Mouse (Mus musculus): ENCODE data around the gene Dusp1. TPM values are rescaled to one million over a fixed set of nuclear protein-coding genes. Genes with fewer than 3 reads are reported as not detected.
A peak's percentile ranks its signal among the peaks of the same experiment; 100 is the strongest.

Gene Dusp1
- total RNA-seq, 2 experiments from 2014 or later: 91.2 to 99.6 TPM

DNA sequence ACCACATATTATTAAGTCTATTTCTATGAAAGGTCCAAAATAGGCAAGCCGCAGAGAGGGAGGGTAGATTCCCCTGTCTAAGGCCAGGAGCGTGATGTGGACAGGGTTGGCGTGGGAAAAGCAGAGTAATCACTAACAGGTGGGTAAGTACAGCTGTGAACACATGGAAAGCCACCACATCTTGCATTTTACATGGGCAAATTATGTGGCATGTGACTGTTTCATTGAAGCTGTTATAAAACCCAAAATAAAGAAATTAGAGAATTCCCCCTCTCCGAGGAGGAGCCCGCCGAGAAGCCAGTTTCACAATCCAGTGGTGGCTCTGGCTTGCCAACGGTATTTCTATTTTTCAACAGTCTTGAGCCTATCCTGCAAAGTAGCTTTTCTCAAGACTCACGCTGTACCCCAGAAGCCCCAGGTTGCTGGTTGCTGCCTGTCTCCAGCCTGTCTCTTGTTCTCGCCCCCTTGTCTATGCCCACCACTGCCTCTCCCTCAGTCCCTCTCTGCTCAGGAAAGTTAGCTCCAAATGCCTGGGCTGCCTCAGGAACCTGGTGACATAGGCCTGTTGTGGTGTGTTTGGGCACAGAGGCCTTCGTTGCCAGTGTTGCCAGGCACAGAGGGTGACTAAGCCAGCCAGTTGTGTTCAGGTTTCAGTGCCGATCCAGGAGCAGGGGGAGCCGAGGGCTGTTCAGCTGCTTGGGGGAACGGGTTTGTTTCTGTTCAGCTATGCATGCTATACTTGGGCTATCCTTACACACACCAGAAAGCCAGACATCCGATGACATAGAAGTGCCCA is 77.1 kb downstream of the Dusp1 start:
- no peak for DNase-seq
- intact Hi-C loops (cut with DNase I): no loop called here

GRCm38 (mm10) chr17:26480956-26481355 is 81.0 kb downstream of the Dusp1 start:
- intact Hi-C loops (cut with DNase I): no loop called here
- no peak for DNase-seq

GRCm38 (mm10) chr17:26479619-26480018 is 82.3 kb downstream of the Dusp1 start:
- intact Hi-C loops (cut with DNase I): no loop called here
- DNase-seq: peak; percentile 58 to 60

GRCm38 (mm10) chr17:26478672-26479071 is 83.3 kb downstream of the Dusp1 start:
- intact Hi-C loops (cut with DNase I): no loop called here
- DNase-seq: peak in 1 of 2 experiments; percentile 53

DNA sequence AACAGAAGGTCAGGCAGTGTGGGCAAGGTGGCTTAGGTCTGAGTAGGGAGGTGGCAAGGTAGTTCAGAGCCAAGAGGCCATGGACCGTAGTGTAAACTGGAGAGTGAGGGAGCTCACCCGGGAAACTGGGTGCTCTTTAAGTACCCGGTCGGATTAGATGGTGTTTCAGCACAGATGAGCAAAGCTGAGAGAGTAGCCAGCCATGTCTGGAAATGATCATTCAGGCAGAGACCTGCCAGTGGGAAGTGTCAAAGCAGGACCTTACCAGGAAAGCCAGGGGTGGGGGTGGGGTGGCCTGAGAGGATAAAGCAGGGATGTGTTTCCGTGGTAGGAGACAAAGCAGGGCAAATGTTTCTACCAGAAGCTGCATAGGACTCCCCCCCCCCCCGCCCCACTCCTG is 85.1 kb downstream of the Dusp1 start:
- intact Hi-C loops (cut with DNase I): no loop called here
- no peak for DNase-seq

- no peak for DNase-seq
- intact Hi-C loops (cut with DNase I): loop anchor here (5.0 kb wide), 1 partner anchor 114 kb away; no protein-coding TSS in a partner anchor
Observed at GRCm38 (mm10) chr17:26468102-26468894, 93.6 kb downstream of the Dusp1 start.

GRCm38 (mm10) chr17:26467619-26468018 is 94.3 kb downstream of the Dusp1 start:
- no peak for DNase-seq
- intact Hi-C loops (cut with DNase I): loop anchor here (2.0 to 5.0 kb wide), 2 partner anchors 115 to 129 kb away; no protein-coding TSS in a partner anchor

DNA sequence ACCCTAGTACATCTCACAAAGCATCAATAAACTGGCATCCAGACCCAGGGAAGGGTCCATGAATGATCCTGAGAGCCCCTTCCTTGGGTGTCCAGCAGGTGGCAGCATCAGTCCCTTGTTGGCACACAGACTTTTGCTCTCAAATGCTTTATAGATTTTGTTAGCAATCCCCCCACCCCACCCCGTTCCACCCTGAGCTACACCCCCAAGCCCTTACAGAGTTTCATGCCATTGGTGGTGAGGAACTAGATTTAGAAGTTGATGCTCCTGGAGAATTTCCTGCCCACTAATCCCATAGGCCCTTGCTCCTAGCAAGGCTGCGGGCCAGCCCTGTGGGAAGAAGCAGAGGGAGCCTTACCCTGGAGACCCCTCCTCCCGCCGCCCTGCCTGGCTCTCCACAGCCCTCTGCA is 95.2 kb downstream of the Dusp1 start:
- intact Hi-C loops (cut with DNase I): loop anchor here (1.0 to 5.0 kb wide), 4 partner anchors 42 to 172 kb away; no protein-coding TSS in a partner anchor
- DNase-seq: peak; percentile 88 to 90

GRCm38 (mm10) chr17:26464972-26465371 is 97.0 kb downstream of the Dusp1 start:
- peak; percentile 52 to 56 for DNase-seq
- intact Hi-C loops (cut with DNase I): loop anchor here (5.0 kb wide), 2 partner anchors 117 to 422 kb away; no protein-coding TSS in a partner anchor

DNA sequence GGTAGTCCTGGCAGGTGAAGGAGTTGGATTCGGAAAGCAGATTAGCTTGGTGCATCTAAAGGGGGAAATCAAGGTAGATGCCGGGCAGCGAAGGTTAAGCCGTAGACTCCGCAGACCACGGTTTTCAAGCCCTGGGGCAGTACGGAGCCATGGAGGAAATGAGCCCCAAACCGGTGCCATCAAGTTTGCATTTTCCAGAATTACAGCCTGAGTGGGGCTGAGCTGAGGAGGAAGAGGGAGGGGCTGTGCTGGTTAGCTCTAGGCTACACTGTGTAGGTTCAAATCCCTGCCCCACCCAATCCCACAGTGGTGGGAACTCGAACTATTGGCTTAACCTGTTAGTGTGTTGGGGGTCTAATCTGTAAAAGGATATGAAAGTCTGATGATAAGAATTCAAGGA is 97.4 kb downstream of the Dusp1 start:
- intact Hi-C loops (cut with DNase I): loop anchor here (5.0 kb wide), 1 partner anchor 423 kb away; no protein-coding TSS in a partner anchor
- DNase-seq: no peak

DNA sequence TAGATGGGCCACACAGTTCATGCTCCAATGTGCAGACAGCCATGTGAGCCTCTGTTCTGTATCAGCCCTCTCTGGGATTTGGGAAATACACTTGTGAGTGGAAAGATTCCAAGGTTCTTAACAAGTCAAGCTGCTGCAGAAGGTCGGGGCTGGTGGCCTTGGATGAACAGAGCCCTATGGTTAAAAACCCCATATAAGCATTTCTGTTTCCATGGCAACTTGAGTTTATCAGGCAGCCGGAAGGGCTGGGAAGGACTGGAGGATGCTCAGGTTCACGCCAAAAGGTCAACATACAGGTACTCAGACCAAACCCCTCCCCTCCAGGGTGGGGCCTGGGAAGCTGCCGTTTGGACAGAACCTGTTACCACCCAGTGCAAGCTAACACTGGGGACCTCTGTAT is 97.9 kb downstream of the Dusp1 start:
- intact Hi-C loops (cut with DNase I): loop anchor here (5.0 kb wide), 1 partner anchor 423 kb away; no protein-coding TSS in a partner anchor
- no peak for DNase-seq

- no peak for DNase-seq
- intact Hi-C loops (cut with DNase I): loop anchor here (5.0 kb wide), 1 partner anchor 424 kb away; no protein-coding TSS in a partner anchor
Observed at GRCm38 (mm10) chr17:26463432-26463831, 98.5 kb downstream of the Dusp1 start.

GRCm38 (mm10) chr17:26462634-26463170 is 99.2 kb downstream of the Dusp1 start:
- intact Hi-C loops (cut with DNase I): loop anchor here (1.0 to 5.0 kb wide), 2 partner anchors 176 to 425 kb away; no protein-coding TSS in a partner anchor
- peak; percentile 80 to 88 for DNase-seq

GRCm38 (mm10) chr17:26458049-26458448 is 103.9 kb downstream of the Dusp1 start:
- intact Hi-C loops (cut with DNase I): no loop called here
- no peak for DNase-seq

DNA sequence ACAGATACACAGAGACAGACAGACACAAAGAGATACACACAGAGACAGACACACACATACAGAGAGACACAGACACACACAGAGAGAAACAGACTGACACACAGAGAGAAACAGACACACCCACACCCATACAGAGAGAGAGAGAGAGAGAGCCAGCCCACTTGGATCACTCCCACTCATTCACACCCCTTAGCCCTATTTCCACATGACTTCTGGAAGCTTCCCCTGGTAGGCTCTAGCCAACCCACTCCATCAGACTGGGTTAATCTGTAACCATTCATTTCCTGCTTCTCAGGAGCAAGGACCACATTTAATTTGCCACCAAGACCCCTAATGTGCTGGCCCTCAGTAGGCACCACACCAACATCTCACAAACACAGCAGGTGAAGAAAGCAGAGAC is 104.4 kb downstream of the Dusp1 start:
- DNase-seq: no peak
- intact Hi-C loops (cut with DNase I): no loop called here

Small RNA genes lying within 50 kb of the gene (microRNA-seq; reads per million reads assigned to microRNA genes)
- gene Gm22420: 0 reads per million in 2 experiments

Other genes starting within 250 kb of the Dusp1 start
- gene Neurl1b, start 147.3 kb downstream of the Dusp1 start, total RNA-seq (2021): 10 to 100 TPM in 1 of 2 experiments, 1 to 10 TPM in 1; 8.9 to 12.3 TPM
- 10 to 100 TPM; 51.1 to 59.5 TPM for gene Ergic1, start 639 bp downstream of the Dusp1 start, total RNA-seq (2021)
- gene Atp6v0e, start 101.1 kb upstream of the Dusp1 start, total RNA-seq (2021): 10 to 100 TPM; 68.1 to 71.3 TPM
- 10 to 100 TPM; 44.5 to 49.6 TPM for gene Crebrf, start 153.5 kb upstream of the Dusp1 start, total RNA-seq (2021)
- gene Bnip1, start 218.9 kb upstream of the Dusp1 start, total RNA-seq (2021): 10 to 100 TPM; 27.0 to 32.0 TPM